Mouse (Mus musculus) MN1 (cell line): ENCODE measurements around the gene Prr11.

ENCODE experiments used
- DNase-seq: peaks from one replicate; pipeline ENCODE4 v3.0.0-alpha.2; 2016; ENCODE audit warnings: low spot score

Prr11 gene

GRCm38 (mm10) chr11:87046968-87047367 lies 61.5 kb downstream of the Prr11 start:
- DNase-seq, result no peak

- no peak for DNase-seq
Measured at GRCm38 (mm10) chr11:87043052-87043451, 65.5 kb downstream of the Prr11 start.

GRCm38 (mm10) chr11:87039307-87039963 lies 69.1 kb downstream of the Prr11 start:
- DNase-seq, result peak; percentile 43
